ENCODE assay signal across 17 mouse cellular contexts in the genomic region with DNA sequence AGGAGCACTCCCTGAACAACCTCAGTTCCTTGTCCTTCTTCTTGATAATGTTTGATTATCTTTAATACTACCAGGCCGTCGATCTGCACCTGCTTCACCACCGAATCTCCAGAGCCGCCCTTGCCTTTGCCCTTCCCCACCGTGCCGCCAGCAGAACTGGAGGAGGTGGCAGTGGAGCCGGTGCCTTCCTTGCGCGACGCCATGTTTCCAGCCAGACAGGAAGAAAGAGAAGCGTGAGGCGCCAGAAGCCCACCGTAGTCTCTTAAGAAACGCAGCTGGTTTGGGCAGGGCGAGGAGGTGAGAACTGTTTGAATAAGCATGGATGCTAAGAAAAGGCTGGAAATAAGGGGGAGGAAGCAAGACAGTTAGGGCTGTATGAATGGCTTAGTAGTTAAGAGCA.
"Had no signal": no experiment of that assay in that cellular context is flagged by ENCODE, and none has a peak within 500 bp of the region (broad histone marks: within the 10 kb centered on the region; RNA-seq: fewer than 3 reads in every experiment).

No protein-coding gene starts in this region.

- H3K9ac ChIP-seq: limb, embryonic 12.5 days; liver, embryonic 15.5 days; midbrain, embryonic 12.5 days had no signal

- H3K4me2 ChIP-seq: limb, embryonic 12.5 days; liver, embryonic 15.5 days; midbrain, embryonic 12.5 days had no signal

- H3K4me3 ChIP-seq: limb, embryonic 12.5 days; liver, embryonic 15.5 days; megakaryocyte, embryonic 14.5 days; midbrain, embryonic 12.5 days had no signal

- H3K27me3 ChIP-seq: limb, embryonic 12.5 days; midbrain, embryonic 12.5 days had no signal

- DNase-seq: kidney, adult 11 months; kidney, adult 9 months; kidney, postnatal 36 days; layer of hippocampus, adult 9-11 months; liver; lung, adult 2 months; lung, postnatal 36 days; thymus, adult 2 months; thymus, postnatal 25 days had no signal

- H3K27ac ChIP-seq: kidney, postnatal 0 days; liver, embryonic 15.5 days; midbrain, embryonic 12.5 days; stomach, postnatal 0 days had no signal

- H3K9me3 ChIP-seq: limb, embryonic 12.5 days; liver, embryonic 15.5 days; midbrain, embryonic 12.5 days had no signal

- ATAC-seq: lung, postnatal 0 days; midbrain, embryonic 16.5 days had no signal

- H3K4me1 ChIP-seq: megakaryocyte, embryonic 14.5 days had no signal

- H3K36me3 ChIP-seq: limb, embryonic 12.5 days; liver, embryonic 15.5 days; midbrain, embryonic 12.5 days had no signal
